Mouse (Mus musculus) ovary, adult 10 weeks (tissue): ENCODE measurements around the gene Cfi. TPM values are rescaled to one million over a fixed set of nuclear protein-coding genes. Genes with fewer than 3 reads are reported as not detected.

Experiments used
- polyA plus RNA-seq: library from polyadenylated mRNA; stranded (reverse); fragments of 350-450 nt; fragmentation: Illumina TruSeq; extraction: RNeasy Lipid Tissue Mini Kit (QIAGEN cat#74804); gene quantifications from one replicate; pipeline ENCODE4 v1.2.3, GENCODE M21; 2014

Gene Cfi
- 4.7 TPM for polyA plus RNA-seq

GRCm38 (mm10) chr3:129835388-129835934, at the start of gene Cfi:
Gene Cfi (plus strand): TSS chr3:129835884.

DNA sequence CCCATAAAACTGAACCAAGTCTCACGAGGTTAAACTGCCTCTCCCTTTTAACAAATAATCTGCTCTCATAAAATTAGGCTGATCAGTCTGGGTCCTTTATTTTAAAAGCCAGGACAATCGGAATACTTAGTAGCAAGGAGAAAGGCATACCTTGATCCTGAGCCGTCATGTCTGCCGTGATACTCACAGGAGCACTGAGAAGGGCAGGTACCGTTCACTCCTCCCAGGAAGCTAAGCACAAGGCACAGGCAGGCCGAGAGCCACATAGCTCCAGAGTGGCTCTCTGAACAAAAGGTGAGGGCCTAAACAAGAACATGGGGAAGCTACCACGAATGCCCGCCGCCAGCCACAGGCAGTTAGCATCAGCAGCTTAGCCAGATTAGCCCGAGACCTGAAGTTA, 31.9 kb upstream of the Cfi start, which contains the start of gene Lrit3:
Gene Lrit3 (minus strand): TSS at position 266 of the 400 bp plus-strand sequence.

DNA sequence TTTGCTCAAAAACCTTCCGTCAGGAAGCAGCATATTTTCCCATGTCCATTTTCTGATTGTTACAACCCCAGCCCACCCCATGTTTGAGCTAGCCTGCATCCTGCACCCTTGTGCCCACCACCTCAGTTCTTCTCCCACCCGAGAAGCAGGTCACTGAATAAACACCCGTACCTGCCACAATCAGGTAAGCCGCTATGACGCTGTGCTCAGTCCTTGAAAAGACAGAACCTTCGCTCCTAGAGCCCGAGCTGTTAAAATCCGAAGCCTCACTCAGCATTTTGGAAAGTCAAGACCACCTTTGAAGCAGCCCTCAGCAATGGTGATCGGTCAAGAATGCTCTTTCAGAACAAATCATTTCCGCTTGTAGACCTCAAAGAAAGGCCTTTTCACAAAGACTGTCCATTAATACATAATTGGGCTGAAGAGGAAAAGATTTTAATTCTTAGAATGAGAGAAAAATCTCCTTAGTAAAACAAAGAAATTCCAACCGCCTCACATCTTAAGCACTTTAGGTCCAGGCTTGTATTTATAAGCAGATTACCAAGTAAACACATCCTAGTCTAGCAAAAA, 13.4 kb upstream of the Cfi start, which contains the start of gene Rrh:
Gene Rrh (minus strand): TSS at position 382 of the 570 bp plus-strand sequence.

DNA sequence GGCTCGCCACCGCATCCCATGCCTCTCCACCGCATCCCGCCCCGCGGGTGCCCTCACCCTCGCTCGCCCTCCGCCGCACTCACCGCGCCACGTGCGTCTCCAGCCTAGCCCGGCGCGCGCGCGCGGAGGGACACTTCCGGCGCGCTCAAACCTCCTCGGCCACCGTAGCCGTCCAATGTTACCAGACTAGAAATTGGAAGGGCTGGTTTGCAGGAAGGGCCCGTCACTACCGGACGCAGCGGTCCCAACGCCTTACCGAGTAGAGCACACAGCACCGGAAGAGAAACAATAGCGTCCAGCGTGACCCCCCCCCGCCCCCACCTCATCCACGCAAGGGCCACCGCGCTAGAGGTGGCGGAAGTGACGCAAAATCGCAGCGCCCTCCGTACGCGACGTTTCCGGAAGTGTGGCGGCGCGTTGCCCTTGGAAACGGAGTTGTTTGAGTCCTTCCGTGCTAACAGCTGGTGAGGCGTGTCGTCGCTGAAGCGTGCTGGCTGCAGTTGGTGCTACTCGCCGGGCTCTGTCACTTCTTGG, 4.6 kb upstream of the Cfi start, which contains the start of gene Gar1:
Gene Gar1 (minus strand): TSS at position 362 of the 534 bp plus-strand sequence.

GRCm38 (mm10) chr3:129878405-129879021, 42.8 kb downstream of the Cfi start, which contains the start of gene Pla2g12a:
Gene Pla2g12a (plus strand): TSS chr3:129878606.

DNA sequence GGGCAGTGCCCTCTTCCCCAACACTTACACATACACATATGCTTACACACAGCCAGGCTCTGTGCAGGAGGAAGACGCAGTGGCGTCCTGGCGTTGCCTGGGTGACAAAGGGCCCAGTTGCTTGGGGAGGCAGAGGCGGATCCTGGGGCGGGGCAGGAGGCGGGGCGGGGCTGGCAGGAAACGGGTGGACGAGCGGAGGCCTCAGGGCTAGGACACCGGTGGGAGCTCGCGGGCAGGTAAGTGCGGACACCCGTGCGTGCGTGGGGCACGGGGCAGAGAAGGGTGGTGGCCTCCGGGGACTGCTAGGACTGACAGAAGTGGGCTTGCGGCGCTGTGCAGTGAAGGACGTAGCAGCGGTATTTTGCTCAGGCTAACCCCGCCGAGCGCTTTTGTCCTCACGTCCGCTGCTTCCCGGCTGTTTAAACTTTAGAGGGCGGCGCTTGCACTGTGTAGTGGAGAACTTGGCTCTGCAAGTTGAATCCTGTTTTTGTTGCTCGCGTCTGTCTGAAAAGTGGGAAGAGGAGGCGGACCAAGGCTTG, 65.7 kb downstream of the Cfi start, which contains the start of gene Casp6:
Gene Casp6 (plus strand): TSS at position 155 of the 539 bp plus-strand sequence.

Other genes with a start within 250 kb of the Cfi start
- gene Egf, start 80.6 kb upstream of the Cfi start, polyA plus RNA-seq: 1.7 TPM
- not detected for gene Lrit3, start 31.9 kb upstream of the Cfi start, polyA plus RNA-seq
- 0.34 TPM for gene Rrh, start 13.3 kb upstream of the Cfi start, polyA plus RNA-seq
- 110 TPM for gene Gar1, start 4.5 kb upstream of the Cfi start, polyA plus RNA-seq
- 24.2 TPM for gene Pla2g12a, start 42.7 kb downstream of the Cfi start, polyA plus RNA-seq
- gene Casp6, start 65.5 kb downstream of the Cfi start, polyA plus RNA-seq: 81.4 TPM
- gene Mcub, start 134.3 kb downstream of the Cfi start, polyA plus RNA-seq: 3.0 TPM
- gene Sec24b, start 225.7 kb downstream of the Cfi start, polyA plus RNA-seq: 66.5 TPM